Mouse (Mus musculus): Measurements from ENCODE around the gene Samd10. TPM values are rescaled to one million over a fixed set of nuclear protein-coding genes. Genes with fewer than 3 reads are reported as not detected.

Gene Samd10
- polyA plus RNA-seq, 1 experiment from 2014 or later: 216 TPM

- 76% methylated on average over 4 of the region's 4 CpGs for WGBS
- Histone ChIP-seq H3K4me1 (ENCODE audit: control insufficient read depth, insufficient read depth, low read length) (peaks cover 39% of the 10 kb centered on the region), H3K4me2 (ENCODE audit: low read length) (no peak overlapping the region), H3K4me3 (ENCODE audit: low read depth, low read length) (no peak overlapping the region), H3K27ac (ENCODE audit: low read length) (no peak overlapping the region), H3K9me3 (replicated peaks; ENCODE audit: control insufficient read depth, low read length, poor library complexity, severe bottlenecking) (no peaks in the 10 kb centered on the region), H3K9ac (ENCODE audit: low read depth, low read length) (no peak overlapping the region), H3K27me3 (ENCODE audit: control insufficient read depth, insufficient read depth, low read depth, low read length) (no peaks in the 10 kb centered on the region), H3K36me3 (ENCODE audit: control insufficient read depth, insufficient read depth, low read length) (peaks cover 5% of the 10 kb centered on the region)
- ATAC-seq: no peak
Measured at GRCm38 (mm10) chr2:181594946-181595696, 3.9 kb downstream of the Samd10 start.

- Histone ChIP-seq H3K4me3 (ENCODE audit: low read depth, low read length) (no peak overlapping the region), H3K4me2 (ENCODE audit: low read length) (no peak overlapping the region), H3K9ac (ENCODE audit: low read depth, low read length) (no peak overlapping the region), H3K9me3 (replicated peaks; ENCODE audit: control insufficient read depth, low read length, poor library complexity, severe bottlenecking) (no peaks in the 10 kb centered on the region), H3K36me3 (ENCODE audit: control insufficient read depth, insufficient read depth, low read length) (peaks cover 12% of the 10 kb centered on the region), H3K4me1 (ENCODE audit: control insufficient read depth, insufficient read depth, low read length) (peaks cover 33% of the 10 kb centered on the region), H3K27me3 (ENCODE audit: control insufficient read depth, insufficient read depth, low read depth, low read length) (no peaks in the 10 kb centered on the region), H3K27ac (ENCODE audit: low read length) (no peak overlapping the region)
- no peak for ATAC-seq
Measured at GRCm38 (mm10) chr2:181593937-181594336, 5.1 kb downstream of the Samd10 start.

- H3K27ac ChIP-seq (ENCODE audit: low read length): peak overlapping the region; percentile 95
- H3K4me2 ChIP-seq (ENCODE audit: low read length): peak overlapping the region; percentile 81
- H3K4me3 ChIP-seq (ENCODE audit: low read depth, low read length): peak overlapping the region; percentile 97
- WGBS: 2% methylated on average over 6 of the region's 6 CpGs
- H3K9ac ChIP-seq (ENCODE audit: low read depth, low read length): peak overlapping the region; percentile 98
- no peaks in the 10 kb centered on the region for H3K27me3 ChIP-seq (ENCODE audit: control insufficient read depth, insufficient read depth, low read depth, low read length)
- H3K4me1 ChIP-seq (ENCODE audit: control insufficient read depth, insufficient read depth, low read length): peaks cover 31% of the 10 kb centered on the region
- peak; percentile 17; the same call in 1 of the 2 replicates for ATAC-seq
- no peaks in the 10 kb centered on the region for H3K9me3 ChIP-seq (replicated peaks; ENCODE audit: control insufficient read depth, low read length, poor library complexity, severe bottlenecking)
- H3K36me3 ChIP-seq (ENCODE audit: control insufficient read depth, insufficient read depth, low read length): peaks cover 19% of the 10 kb centered on the region
Measured at GRCm38 (mm10) chr2:181593042-181593421, 6.0 kb downstream of the Samd10 start.

GRCm38 (mm10) chr2:181592231-181593041, 6.6 kb downstream of the Samd10 start, which contains the start of gene Zfp512b:
Gene Zfp512b (minus strand): TSS chr2:181592803.
- ATAC-seq: peak; percentile 84
- Histone ChIP-seq H3K4me1 (ENCODE audit: control insufficient read depth, insufficient read depth, low read length) (peaks cover 25% of the 10 kb centered on the region), H3K9ac (ENCODE audit: low read depth, low read length) (peak within 1 kb of the TSS; percentile 98), H3K4me2 (ENCODE audit: low read length) (peak within 1 kb of the TSS; percentile 81), H3K27me3 (ENCODE audit: control insufficient read depth, insufficient read depth, low read depth, low read length) (no peaks in the 10 kb centered on the region), H3K9me3 (replicated peaks; ENCODE audit: control insufficient read depth, low read length, poor library complexity, severe bottlenecking) (no peaks in the 10 kb centered on the region), H3K4me3 (ENCODE audit: low read depth, low read length) (peak within 1 kb of the TSS; percentile 97), H3K36me3 (ENCODE audit: control insufficient read depth, insufficient read depth, low read length) (peaks cover 25% of the 10 kb centered on the region), H3K27ac (ENCODE audit: low read length) (peak within 1 kb of the TSS; percentile 95)
- under 1% methylated on average over 54 of the region's 97 CpGs for WGBS

- H3K27ac ChIP-seq (ENCODE audit: low read length): peak within 1 kb of the TSS; percentile 95
- H3K9me3 ChIP-seq (replicated peaks; ENCODE audit: control insufficient read depth, low read length, poor library complexity, severe bottlenecking): no peaks in the 10 kb centered on the region
- peak within 1 kb of the TSS; percentile 97 for H3K4me3 ChIP-seq (ENCODE audit: low read depth, low read length)
- H3K27me3 ChIP-seq (ENCODE audit: control insufficient read depth, insufficient read depth, low read depth, low read length): no peaks in the 10 kb centered on the region
- peaks cover 28% of the 10 kb centered on the region for H3K36me3 ChIP-seq (ENCODE audit: control insufficient read depth, insufficient read depth, low read length)
- ATAC-seq: 0 out of 2 replicates have a peak, but pooled peaks have one; percentile 17
- H3K4me2 ChIP-seq (ENCODE audit: low read length): peak within 1 kb of the TSS; percentile 81
- H3K9ac ChIP-seq (ENCODE audit: low read depth, low read length): peak within 1 kb of the TSS; percentile 98
- whole genome bisulfite sequencing: 11% methylated on average over 5 of the region's 5 CpGs
- H3K4me1 ChIP-seq (ENCODE audit: control insufficient read depth, insufficient read depth, low read length): peaks cover 19% of the 10 kb centered on the region
Measured at GRCm38 (mm10) chr2:181591528-181592085, 7.4 kb downstream of the Samd10 start, which contains the start of gene Prpf6. Gene Prpf6 (plus strand): TSS chr2:181591868.

- WGBS: 98% methylated on average over 5 of the region's 5 CpGs
- no peak overlapping the region for H3K9ac ChIP-seq (ENCODE audit: low read depth, low read length)
- no peak overlapping the region for H3K4me3 ChIP-seq (ENCODE audit: low read depth, low read length)
- no peak for ATAC-seq
- no peaks in the 10 kb centered on the region for H3K9me3 ChIP-seq (replicated peaks; ENCODE audit: control insufficient read depth, low read length, poor library complexity, severe bottlenecking)
- H3K4me2 ChIP-seq (ENCODE audit: low read length): no peak overlapping the region
- peaks cover 37% of the 10 kb centered on the region for H3K36me3 ChIP-seq (ENCODE audit: control insufficient read depth, insufficient read depth, low read length)
- peaks cover 19% of the 10 kb centered on the region for H3K4me1 ChIP-seq (ENCODE audit: control insufficient read depth, insufficient read depth, low read length)
- no peak overlapping the region for H3K27ac ChIP-seq (ENCODE audit: low read length)
- no peaks in the 10 kb centered on the region for H3K27me3 ChIP-seq (ENCODE audit: control insufficient read depth, insufficient read depth, low read depth, low read length)
Measured at GRCm38 (mm10) chr2:181590471-181590870, 8.5 kb downstream of the Samd10 start.

- Histone ChIP-seq H3K4me2 (ENCODE audit: low read length) (no peak overlapping the region), H3K27me3 (ENCODE audit: control insufficient read depth, insufficient read depth, low read depth, low read length) (no peaks in the 10 kb centered on the region), H3K4me1 (ENCODE audit: control insufficient read depth, insufficient read depth, low read length) (peaks cover 19% of the 10 kb centered on the region), H3K9me3 (replicated peaks; ENCODE audit: control insufficient read depth, low read length, poor library complexity, severe bottlenecking) (no peaks in the 10 kb centered on the region), H3K4me3 (ENCODE audit: low read depth, low read length) (no peak overlapping the region), H3K9ac (ENCODE audit: low read depth, low read length) (no peak overlapping the region), H3K36me3 (ENCODE audit: control insufficient read depth, insufficient read depth, low read length) (peaks cover 39% of the 10 kb centered on the region), H3K27ac (ENCODE audit: low read length) (no peak overlapping the region)
- no peak for ATAC-seq
- WGBS: 95% methylated on average over 9 of the region's 9 CpGs
Measured at GRCm38 (mm10) chr2:181589732-181590105, 9.3 kb downstream of the Samd10 start.

- Histone ChIP-seq H3K4me2 (ENCODE audit: low read length) (no peak overlapping the region), H3K27me3 (ENCODE audit: control insufficient read depth, insufficient read depth, low read depth, low read length) (no peaks in the 10 kb centered on the region), H3K4me3 (ENCODE audit: low read depth, low read length) (no peak overlapping the region), H3K9me3 (replicated peaks; ENCODE audit: control insufficient read depth, low read length, poor library complexity, severe bottlenecking) (no peaks in the 10 kb centered on the region), H3K4me1 (ENCODE audit: control insufficient read depth, insufficient read depth, low read length) (peaks cover 19% of the 10 kb centered on the region), H3K27ac (ENCODE audit: low read length) (no peak overlapping the region), H3K9ac (ENCODE audit: low read depth, low read length) (no peak overlapping the region), H3K36me3 (ENCODE audit: control insufficient read depth, insufficient read depth, low read length) (peaks cover 44% of the 10 kb centered on the region)
- ATAC-seq: no peak
- WGBS: 91% methylated on average over 10 of the region's 10 CpGs
Measured at GRCm38 (mm10) chr2:181589011-181589731, 9.8 kb downstream of the Samd10 start.
